Mouse (Mus musculus) left cerebral cortex, postnatal 14 days (tissue): Measurements from ENCODE around the gene Garnl3. TPM values are rescaled to one million over a fixed set of nuclear protein-coding genes. Genes with fewer than 3 reads are reported as not detected.
A peak's percentile ranks its signal among the peaks of the same experiment; 100 is the strongest.

Experiments used
- DNase-seq, 2 experiments: peaks; one replicate each; pipeline ENCODE4 v3.0.0; 2021 to 2022; ENCODE audit warnings: low spot score in 2 of 2, mixed read lengths in 1 of 2
- intact Hi-C: fragments of 180-260 bp; cut with DNase I; formaldehyde crosslinking; loops from one replicate; pipeline ENCODE4 v1.15.1; 2025
- total RNA-seq, 2 experiments: library from RNA; stranded (reverse); gene quantifications; 2 replicates each; pipeline ENCODE4 v1.2.3; 2021

The Garnl3 gene
- total RNA-seq, 2 experiments from 2014 or later: 156 to 159 TPM

DNA sequence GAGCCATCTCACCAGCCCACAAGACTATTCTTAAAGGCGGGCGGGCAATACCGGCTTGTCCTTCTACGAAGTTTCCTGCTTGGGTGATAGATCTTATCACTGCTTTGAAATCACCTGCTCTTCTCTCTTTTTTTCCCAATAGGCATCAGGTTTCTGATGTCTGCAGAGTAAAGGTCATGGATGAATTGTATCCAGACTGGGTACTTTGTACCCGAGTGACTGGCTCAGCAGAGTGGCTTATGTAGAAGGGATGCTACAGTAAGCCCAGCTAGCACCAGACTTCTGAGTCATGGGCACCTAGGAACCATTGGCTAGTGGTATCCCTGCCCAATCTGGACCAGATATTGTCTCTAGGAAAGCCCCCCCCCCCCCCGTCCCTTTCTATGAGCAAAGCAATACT lies 147.8 kb downstream of the Garnl3 start:
- intact Hi-C loops: no loop called here
- no peak for DNase-seq

DNA sequence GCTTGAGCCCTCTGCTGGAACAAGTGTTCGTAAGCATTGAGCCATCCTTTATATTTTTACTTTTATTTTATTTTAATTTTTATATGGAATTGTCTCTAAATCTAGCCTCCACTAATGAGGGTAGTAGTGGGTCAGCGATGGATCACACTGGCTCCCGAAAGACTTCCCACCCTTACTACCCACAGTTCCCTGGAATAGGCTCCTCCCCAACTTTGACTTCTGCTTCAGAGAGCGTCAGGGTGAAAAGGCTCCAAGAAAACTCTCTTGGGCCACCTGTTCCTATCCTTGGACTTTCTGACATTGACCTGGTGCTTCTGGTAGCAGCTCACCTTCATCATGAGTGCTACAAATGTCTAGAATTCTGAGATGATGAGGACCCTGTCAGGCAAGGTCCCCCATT lies 148.8 kb downstream of the Garnl3 start:
- DNase-seq: no peak
- intact Hi-C loops: no loop called here

GRCm38 (mm10) chr2:32981725-32982271 lies 149.7 kb downstream of the Garnl3 start, which contains the start of gene Slc2a8:
Gene Slc2a8, minus strand, starts transcription at chr2:32982083.
- intact Hi-C loops: no loop called here
- peak; percentile 93 to 95 for DNase-seq

GRCm38 (mm10) chr2:32981281-32981680 lies 150.2 kb downstream of the Garnl3 start:
- no peak for DNase-seq
- intact Hi-C loops: no loop called here

DNA sequence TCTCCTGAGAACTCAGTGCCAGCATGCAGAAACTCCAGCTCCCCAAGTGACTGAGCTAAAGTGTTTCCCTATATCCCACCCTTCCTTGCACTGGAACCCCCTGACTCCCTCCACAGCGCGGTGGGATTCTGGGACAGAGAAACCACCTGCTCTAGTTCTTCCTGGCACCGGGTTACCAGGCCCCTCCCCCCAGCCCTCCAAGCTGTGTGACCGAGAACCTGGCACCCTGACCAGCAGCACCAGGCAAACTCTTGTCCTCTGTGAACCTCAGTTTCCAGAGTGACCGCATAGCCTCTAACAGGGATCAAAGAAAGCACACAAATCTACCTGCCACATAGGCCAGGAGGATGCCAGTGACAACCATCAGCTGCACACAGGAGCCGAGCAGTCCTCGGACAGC lies 151.8 kb downstream of the Garnl3 start:
- DNase-seq: no peak
- intact Hi-C loops: no loop called here

DNA sequence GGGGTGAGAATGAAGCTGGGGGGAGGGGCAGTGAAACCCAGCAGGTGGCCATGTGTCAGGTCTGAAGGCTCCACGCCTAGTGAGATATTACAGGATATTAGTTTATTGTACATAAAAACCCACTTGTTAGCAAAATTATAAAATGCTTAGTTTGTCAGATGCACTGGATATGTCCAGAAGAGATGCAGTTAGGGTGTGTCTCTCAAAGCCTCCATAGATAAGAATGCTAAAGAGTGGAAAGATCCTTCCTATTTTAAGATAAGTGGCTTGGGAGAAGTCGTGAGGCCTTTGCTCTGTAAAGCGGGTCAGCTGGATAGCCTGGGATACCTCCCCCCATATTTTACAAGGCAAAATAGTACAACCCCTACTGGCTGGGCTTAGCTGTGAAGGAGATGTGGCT lies 152.8 kb downstream of the Garnl3 start:
- intact Hi-C loops: no loop called here
- no peak for DNase-seq

DNA sequence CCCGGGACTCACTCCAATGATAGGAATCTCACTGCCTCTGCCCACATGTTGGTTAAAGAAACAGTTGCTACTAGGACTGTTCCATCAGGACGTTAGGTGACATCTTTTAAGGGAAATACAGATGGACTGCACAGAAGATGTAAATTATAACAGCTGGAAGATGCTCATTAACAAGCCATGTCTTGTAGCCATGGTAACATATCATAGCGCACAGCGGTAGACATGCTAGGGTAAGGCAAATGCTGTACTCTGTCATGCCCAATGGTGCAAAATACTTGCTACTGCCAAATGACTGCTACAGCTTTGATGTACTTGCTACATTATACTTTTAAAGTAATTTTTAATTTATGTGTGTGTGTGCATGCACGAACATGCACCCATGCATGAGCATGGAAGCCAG lies 154.3 kb downstream of the Garnl3 start:
- peak in 1 of 2 experiments; percentile 54 for DNase-seq
- intact Hi-C loops: no loop called here

DNA sequence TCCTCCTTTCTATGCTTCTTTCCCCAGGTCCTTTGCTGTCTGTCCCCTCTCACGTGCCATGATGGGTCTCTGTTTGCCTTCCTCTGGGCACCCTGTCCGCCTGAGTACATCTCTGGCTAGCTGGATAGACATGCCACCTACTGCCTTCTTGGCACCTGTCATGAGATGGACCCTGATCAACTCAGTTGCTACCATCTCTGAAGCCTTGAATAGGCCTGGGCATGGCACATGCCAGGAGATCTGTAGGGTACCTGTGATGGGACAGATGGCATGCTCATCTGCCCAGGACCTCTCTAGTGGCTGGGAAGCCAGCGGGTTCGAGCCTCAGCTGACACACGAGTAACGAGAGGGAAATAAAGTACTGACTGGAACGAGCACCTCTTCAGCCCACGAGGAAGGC lies 157.2 kb downstream of the Garnl3 start:
- intact Hi-C loops: no loop called here
- DNase-seq: no peak

DNA sequence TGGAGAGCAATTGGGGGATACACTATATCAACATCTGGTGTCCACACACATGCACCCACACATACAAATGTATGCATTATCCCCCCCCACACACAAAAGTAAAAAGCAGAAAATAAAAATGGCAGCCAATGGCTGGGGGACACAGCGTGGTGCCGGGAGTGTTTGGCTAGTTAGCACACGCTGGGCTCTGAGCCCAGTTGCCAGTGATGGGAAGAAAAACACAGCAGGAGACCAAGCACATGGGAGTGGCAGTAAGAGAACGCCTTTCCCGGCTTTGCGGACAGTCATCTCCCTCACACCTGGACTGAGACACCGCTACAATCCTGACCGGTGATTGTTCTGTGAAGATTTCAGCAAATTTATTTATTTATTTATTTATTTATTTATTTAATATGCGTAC lies 160.2 kb downstream of the Garnl3 start:
- DNase-seq: no peak
- intact Hi-C loops: no loop called here

DNA sequence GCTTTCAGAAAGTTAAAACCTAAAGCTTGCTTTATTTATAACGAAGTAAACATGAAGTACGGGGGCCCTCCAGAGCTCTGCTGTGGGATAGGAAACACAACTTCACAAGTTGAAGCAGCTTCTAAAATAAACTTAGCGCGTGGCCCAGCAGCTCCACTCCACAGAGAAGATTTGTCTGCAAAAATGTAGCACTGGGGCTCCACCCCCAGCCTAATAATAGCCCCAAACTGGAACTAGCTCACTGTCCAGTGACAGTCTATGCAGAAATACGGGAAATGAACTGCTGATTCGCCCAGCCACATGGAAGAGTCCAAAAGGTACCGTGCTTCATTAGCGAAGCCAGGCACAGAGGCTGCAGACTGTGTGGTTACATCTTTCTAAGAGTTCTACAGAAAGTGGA lies 162.1 kb downstream of the Garnl3 start:
- intact Hi-C loops: no loop called here

DNA sequence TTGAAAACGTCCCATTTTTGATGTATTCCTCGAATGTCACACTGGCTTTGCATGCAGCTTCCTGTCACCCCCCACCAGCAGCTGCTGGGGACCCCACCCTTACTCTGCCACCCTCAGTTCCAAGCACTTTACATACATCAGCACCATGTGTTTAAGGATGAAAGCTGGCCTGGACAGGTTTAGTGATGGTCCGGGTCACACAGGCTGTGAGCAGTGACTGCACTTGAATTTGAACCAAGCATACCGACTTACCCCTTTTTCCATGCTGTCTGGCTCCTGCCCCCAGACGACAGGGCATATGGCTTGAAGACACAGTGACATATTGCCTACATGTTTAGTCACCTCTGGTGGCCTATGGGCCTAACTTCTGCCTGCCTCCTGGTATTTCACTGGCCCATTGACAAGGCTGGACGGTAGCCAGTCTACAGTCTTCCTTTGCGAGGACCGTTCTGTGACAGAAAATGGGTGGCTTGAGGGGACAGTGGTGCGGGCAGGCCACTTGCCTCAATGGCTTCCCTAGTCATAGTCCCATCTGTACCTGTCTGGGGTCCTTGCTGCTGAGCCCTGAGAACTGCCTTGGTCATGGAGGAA lies 163.3 kb downstream of the Garnl3 start:
- no peak for DNase-seq
- intact Hi-C loops: no loop called here

More for the DNA sequence above, 162.1 kb downstream of the Garnl3 start:
- DNase-seq: peak; percentile 44 to 70

GRCm38 (mm10) chr2:32966689-32967631 lies 164.5 kb downstream of the Garnl3 start:
- peak; percentile 89 to 91 for DNase-seq
- intact Hi-C loops: no loop called here

DNA sequence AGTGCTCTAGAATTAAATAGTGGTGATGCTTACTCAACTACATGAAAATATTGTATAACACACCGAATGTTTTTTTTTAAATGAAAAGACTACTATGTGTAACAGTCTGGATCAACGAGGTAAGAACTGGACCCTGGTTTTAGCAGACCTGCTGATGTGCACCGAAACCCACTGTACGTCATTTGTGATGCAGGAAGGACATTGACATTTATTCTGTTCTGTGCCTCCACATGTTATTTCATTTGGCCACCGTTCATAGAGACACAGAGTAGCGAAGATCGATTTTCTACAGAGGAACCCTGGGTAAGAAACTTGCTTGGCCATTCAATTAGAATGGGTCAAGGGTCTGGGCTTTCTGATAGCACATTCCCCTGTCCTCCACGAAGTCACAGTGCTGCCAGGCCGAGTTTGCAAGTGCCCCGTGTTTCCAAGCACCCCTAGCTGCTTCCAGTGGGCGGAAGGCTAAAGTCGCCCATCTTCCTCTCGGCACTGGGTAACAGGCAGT lies 165.2 kb downstream of the Garnl3 start:
- no peak for DNase-seq
- intact Hi-C loops: no loop called here

DNA sequence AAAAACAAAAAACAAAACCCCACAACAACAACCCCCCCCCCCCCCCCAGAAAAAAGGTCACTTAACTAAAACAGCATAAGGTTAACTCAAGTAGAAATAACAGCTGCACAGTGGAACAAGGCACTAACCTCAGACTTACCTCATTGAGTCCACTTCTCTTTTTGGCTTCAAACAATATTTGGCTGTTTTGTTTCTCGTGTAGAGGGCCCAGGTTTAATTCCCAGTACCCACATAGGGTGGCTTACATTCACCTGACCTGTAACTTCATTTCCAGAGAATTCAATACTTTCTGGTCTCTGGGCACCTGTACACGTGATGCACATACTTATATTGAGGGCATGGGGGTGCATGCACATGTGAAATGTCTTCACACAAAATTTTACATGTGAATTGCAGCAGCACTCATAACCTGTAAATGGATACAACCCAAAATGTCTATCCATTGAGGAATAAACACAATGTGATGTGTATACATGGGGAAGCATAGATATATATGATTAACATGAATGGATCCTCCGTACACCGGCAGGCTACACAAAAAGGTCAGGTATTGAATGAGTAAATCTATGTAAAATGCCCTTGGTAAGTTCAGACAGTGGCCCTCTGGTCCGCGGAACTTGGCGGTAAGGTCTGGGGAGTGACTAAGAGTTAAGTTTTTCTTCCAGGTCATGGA lies 165.8 kb downstream of the Garnl3 start:
- intact Hi-C loops: no loop called here
- DNase-seq: no peak

GRCm38 (mm10) chr2:32964659-32965457 lies 166.6 kb downstream of the Garnl3 start:
- intact Hi-C loops: no loop called here
- DNase-seq: no peak

- intact Hi-C loops: no loop called here
- DNase-seq: no peak
These were observed 167.5 kb downstream of the Garnl3 start for GRCm38 (mm10) chr2:32963981-32964380.

GRCm38 (mm10) chr2:32963544-32963943 lies 167.9 kb downstream of the Garnl3 start:
- intact Hi-C loops: no loop called here
- DNase-seq: no peak

DNA sequence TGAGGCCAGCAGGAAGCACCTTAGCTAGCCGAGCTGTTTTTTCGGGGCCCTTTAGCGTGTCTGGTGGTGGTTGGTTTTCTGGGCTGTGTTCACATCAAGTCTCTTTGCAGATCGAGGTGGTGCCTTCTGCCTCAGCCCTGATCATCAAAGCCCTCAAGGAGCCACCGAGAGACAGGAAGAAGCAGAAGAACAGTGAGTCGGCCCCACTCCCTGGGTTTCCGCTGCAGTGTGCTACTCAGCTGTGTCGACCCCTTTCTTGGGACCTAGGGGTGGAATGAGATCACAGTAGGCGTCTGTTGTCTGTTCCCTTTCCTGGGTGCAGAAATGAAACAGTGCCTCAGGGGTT lies 168.6 kb downstream of the Garnl3 start:
- intact Hi-C loops: no loop called here
- no peak for DNase-seq
